ENCODE assay signal across 11 mouse cellular contexts in the genomic region with DNA sequence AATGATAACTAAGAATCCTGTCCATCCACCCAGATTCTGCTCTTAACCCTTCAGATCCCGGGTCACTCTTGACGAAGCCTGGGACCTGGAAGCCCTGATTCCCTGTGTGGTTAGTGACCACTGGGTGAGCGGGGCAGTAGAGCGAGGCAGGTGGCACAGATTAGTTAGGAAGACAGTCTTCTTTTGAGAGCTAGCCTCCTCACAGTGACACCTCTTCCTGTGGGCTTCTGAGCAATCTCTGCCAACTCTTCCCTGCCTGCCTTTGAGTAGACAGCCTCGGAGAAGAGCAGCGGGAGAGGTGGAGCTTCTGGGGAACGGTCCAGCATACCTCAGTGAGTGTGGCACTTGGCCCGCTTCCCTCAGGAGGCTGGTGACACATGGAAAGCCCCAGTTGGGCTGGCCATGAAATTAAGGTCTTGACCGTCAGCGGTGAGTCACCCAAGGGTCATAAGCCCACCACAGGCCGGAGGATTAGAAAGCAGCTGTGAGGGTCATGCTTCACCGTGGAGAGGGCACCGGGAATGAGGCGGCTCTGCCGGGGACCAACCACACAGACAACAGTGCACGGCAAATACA. TPM values are rescaled to one million over a fixed set of nuclear protein-coding genes. Genes with fewer than 3 reads are reported as not detected.
DNase-seq lines count a peak whose midpoint lies in the region; ATAC-seq and TF ChIP-seq lines count a peak whose summit lies in the region.
"Had no signal": no experiment of that assay in that cellular context is flagged by ENCODE, and none has a peak within 500 bp of the region (broad histone marks: within the 10 kb centered on the region; RNA-seq: fewer than 3 reads in every experiment).

No protein-coding gene starts in this region.

- WGBS in hindbrain, embryonic 14.5 days, result 81% methylated on average over 16 of the region's 16 CpGs
- WGBS in hindbrain, embryonic 11.5 days, result 64% methylated on average over 16 of the region's 16 CpGs
- WGBS in hindbrain, postnatal 0 days, result 66% methylated on average over 16 of the region's 16 CpGs
- 84% methylated on average over 16 of the region's 16 CpGs for WGBS in midbrain, embryonic 13.5 days
- WGBS in midbrain, embryonic 10.5 days, result 80% methylated on average over 16 of the region's 16 CpGs

- H3K79me3 ChIP-seq in C2C12 (ENCODE audit: low read depth), result peaks cover 37% of the 10 kb centered on the region

- no peak overlapping the region for H3K4me3 ChIP-seq in hindbrain, embryonic 14.5 days (replicated peaks; ENCODE audit: low read length)
- no peak overlapping the region for H3K4me3 ChIP-seq in hindbrain, embryonic 11.5 days (ENCODE audit: low read depth, low read length)
- H3K4me3 ChIP-seq in C2C12 (ENCODE audit: insufficient read depth, poor library complexity, severe bottlenecking), result peak overlapping the region; percentile 55
- H3K4me3 ChIP-seq in hindbrain, postnatal 0 days (ENCODE audit: low read length), result no peak overlapping the region
- H3K4me3 ChIP-seq in midbrain, embryonic 13.5 days (replicated peaks), result no peak overlapping the region
- no peak overlapping the region for H3K4me3 ChIP-seq in midbrain, embryonic 10.5 days
- H3K4me3 ChIP-seq: liver, embryonic 13.5 days had no signal

- no peaks in the 10 kb centered on the region for H3K27me3 ChIP-seq in hindbrain, embryonic 14.5 days (ENCODE audit: control insufficient read depth, insufficient read depth, low read length)
- no peaks in the 10 kb centered on the region for H3K27me3 ChIP-seq in hindbrain, embryonic 11.5 days (ENCODE audit: control insufficient read depth, insufficient read depth, low read length)
- H3K27me3 ChIP-seq in C2C12 (ENCODE audit: control insufficient read depth, insufficient read depth, insufficient read length), result no peaks in the 10 kb centered on the region
- H3K27me3 ChIP-seq in hindbrain, postnatal 0 days (ENCODE audit: insufficient read depth, low read length), result no peaks in the 10 kb centered on the region
- no peaks in the 10 kb centered on the region for H3K27me3 ChIP-seq in midbrain, embryonic 13.5 days
- no peaks in the 10 kb centered on the region for H3K27me3 ChIP-seq in midbrain, embryonic 10.5 days (ENCODE audit: low read depth, poor library complexity, severe bottlenecking)
- H3K27me3 ChIP-seq: liver, embryonic 13.5 days had no signal

- no peak for TF ChIP-seq CTCF in C2C12 (IDR thresholded peaks at IDR 0.05; ENCODE audit: control insufficient read depth, insufficient read depth, insufficient read length)
- TF ChIP-seq CTCF in hindbrain, postnatal 0 days (IDR thresholded peaks at IDR 0.05; ENCODE audit: low read depth), result no peak

- H3K4me1 ChIP-seq in hindbrain, embryonic 14.5 days (replicated peaks; ENCODE audit: control insufficient read depth, insufficient read depth, low read length), result no peaks in the 10 kb centered on the region
- H3K4me1 ChIP-seq in hindbrain, embryonic 11.5 days (replicated peaks; ENCODE audit: control insufficient read depth, insufficient read depth, low read length), result no peaks in the 10 kb centered on the region
- H3K4me1 ChIP-seq in hindbrain, postnatal 0 days (ENCODE audit: insufficient read depth, low read length), result no peaks in the 10 kb centered on the region; the same call in 1 of the 2 replicates
- no peaks in the 10 kb centered on the region for H3K4me1 ChIP-seq in midbrain, embryonic 13.5 days (replicated peaks)
- H3K4me1 ChIP-seq in midbrain, embryonic 10.5 days, result no peaks in the 10 kb centered on the region; the same call in 1 of the 2 replicates
- H3K4me1 ChIP-seq: liver, embryonic 13.5 days had no signal

- no peaks in the 10 kb centered on the region for H3K36me3 ChIP-seq in hindbrain, embryonic 14.5 days (replicated peaks; ENCODE audit: control insufficient read depth, insufficient read depth)
- H3K36me3 ChIP-seq in hindbrain, embryonic 11.5 days (ENCODE audit: control insufficient read depth, insufficient read depth, low read length), result no peaks in the 10 kb centered on the region
- no peaks in the 10 kb centered on the region for H3K36me3 ChIP-seq in C2C12 (ENCODE audit: control insufficient read depth, insufficient read depth)
- no peaks in the 10 kb centered on the region for H3K36me3 ChIP-seq in hindbrain, postnatal 0 days (ENCODE audit: insufficient read depth, low read length)
- no peaks in the 10 kb centered on the region for H3K36me3 ChIP-seq in midbrain, embryonic 13.5 days
- no peaks in the 10 kb centered on the region for H3K36me3 ChIP-seq in midbrain, embryonic 10.5 days
- H3K36me3 ChIP-seq: liver, embryonic 13.5 days had no signal

- H3ac ChIP-seq in C2C12 (ENCODE audit: control insufficient read depth, insufficient read length, low read depth), result peak overlapping the region; percentile 6

- H3K9ac ChIP-seq in hindbrain, embryonic 14.5 days, result no peak overlapping the region
- no peak overlapping the region for H3K9ac ChIP-seq in hindbrain, embryonic 11.5 days (ENCODE audit: low read depth, low read length)
- no peak overlapping the region for H3K9ac ChIP-seq in hindbrain, postnatal 0 days (replicated peaks; ENCODE audit: low read length)
- no peak overlapping the region for H3K9ac ChIP-seq in midbrain, embryonic 13.5 days (replicated peaks)
- H3K9ac ChIP-seq: liver, embryonic 13.5 days had no signal

- H3K9me3 ChIP-seq in hindbrain, embryonic 14.5 days (ENCODE audit: control insufficient read depth, low read length), result no peaks in the 10 kb centered on the region
- H3K9me3 ChIP-seq in hindbrain, embryonic 11.5 days (ENCODE audit: control insufficient read depth, low read length), result no peaks in the 10 kb centered on the region
- no peaks in the 10 kb centered on the region for H3K9me3 ChIP-seq in hindbrain, postnatal 0 days (ENCODE audit: low read length)
- H3K9me3 ChIP-seq in midbrain, embryonic 13.5 days, result no peaks in the 10 kb centered on the region
- H3K9me3 ChIP-seq in midbrain, embryonic 10.5 days (replicated peaks), result no peaks in the 10 kb centered on the region
- H3K9me3 ChIP-seq: liver, embryonic 13.5 days had no signal

- H3K79me2 ChIP-seq in C2C12 (ENCODE audit: control insufficient read depth, insufficient read depth), result peaks cover 38% of the 10 kb centered on the region

- no peak for DNase-seq in hindbrain, embryonic 14.5 days (ENCODE audit: low spot score)
- no peak for DNase-seq in hindbrain, embryonic 11.5 days (ENCODE audit: low spot score)
- DNase-seq in cerebellum, adult 11 months, result peak; percentile 50
- peak; percentile 10 for DNase-seq in hindbrain, postnatal 0 days (ENCODE audit: low spot score)
- no peak for DNase-seq in midbrain, embryonic 10.5 days (ENCODE audit: low spot score)
- DNase-seq: liver, embryonic 13.5 days; thymus, postnatal 4 days had no signal

- ATAC-seq in hindbrain, embryonic 14.5 days (ENCODE audit: low FRiP score), result 0 out of 2 replicates have a peak, but pooled peaks have one; percentile 14
- no peak for ATAC-seq in hindbrain, embryonic 11.5 days (ENCODE audit: low FRiP score)
- no peak for ATAC-seq in hindbrain, postnatal 0 days
- ATAC-seq in midbrain, embryonic 13.5 days, result no peak
- no peak for ATAC-seq in erythroblast, adult 5-6 weeks (replicated peaks; ENCODE audit: low FRiP score, poor library complexity, severe bottlenecking)

- no peak overlapping the region for H3K27ac ChIP-seq in hindbrain, embryonic 14.5 days
- H3K27ac ChIP-seq in hindbrain, embryonic 11.5 days (ENCODE audit: low read depth, low read length), result no peak overlapping the region
- no peak overlapping the region for H3K27ac ChIP-seq in hindbrain, postnatal 0 days
- H3K27ac ChIP-seq in midbrain, embryonic 13.5 days, result no peak overlapping the region
- H3K27ac ChIP-seq in midbrain, embryonic 10.5 days (replicated peaks), result no peak overlapping the region; the same call in 1 of the 2 replicates
- H3K27ac ChIP-seq: liver, embryonic 13.5 days had no signal

- H3K4me2 ChIP-seq in hindbrain, embryonic 14.5 days (replicated peaks), result no peak overlapping the region
- H3K4me2 ChIP-seq in hindbrain, embryonic 11.5 days (replicated peaks; ENCODE audit: low read depth, low read length), result no peak overlapping the region; the same call in 1 of the 2 replicates
- H3K4me2 ChIP-seq in hindbrain, postnatal 0 days (ENCODE audit: low read depth, low read length), result peak overlapping the region; percentile 27
- H3K4me2 ChIP-seq in midbrain, embryonic 13.5 days (replicated peaks), result no peak overlapping the region
- H3K4me2 ChIP-seq: liver, embryonic 13.5 days had no signal

TF ChIP-seq in C2C12, 6 proteins besides CTCF, POLR2A, EP300 and RAD21:
- peak; percentile 76 for TF ChIP-seq MYOD1 (IDR thresholded peaks at IDR 0.05; ENCODE audit: control insufficient read depth, insufficient read length, low read depth)
- peak; percentile 91 for TF ChIP-seq FOSL1 (IDR thresholded peaks at IDR 0.05; ENCODE audit: insufficient read depth, low read length, poor library complexity, severe bottlenecking)
- no peak for TF ChIP-seq CEBPB (IDR thresholded peaks at IDR 0.05; ENCODE audit: low read depth)
- TF ChIP-seq MAX (IDR thresholded peaks at IDR 0.05), result peak; percentile 34

RNA-seq across cellular contexts. Expression of a gene that starts 1.2 kb away (rescaled TPM):
- polyA plus RNA-seq in hindbrain, embryonic 14.5 days (2014; fragmentation: Nextera tagmentation; extraction: Ambion mirVana), result 8.8 and 9.0 TPM in 2 replicates
- polyA plus RNA-seq in hindbrain, embryonic 11.5 days (2014; fragmentation: Nextera tagmentation; extraction: Ambion mirVana), result 31.2 and 32.0 TPM in 2 replicates
- 13.7 TPM for polyA plus RNA-seq in C2C12 (2012; fragmentation: generic; extraction: Trizol)
- 5.4 and 8.5 TPM in 2 replicates for total RNA-seq in hindbrain, postnatal 0 days (2014; rRNA removed)
- polyA plus RNA-seq in hindbrain, postnatal 0 days (2015; fragmentation: Nextera tagmentation; extraction: Ambion mirVana), result 9.6 and 9.9 TPM in 2 replicates
- polyA plus RNA-seq in midbrain, embryonic 13.5 days (2015; fragmentation: Nextera tagmentation; extraction: Ambion mirVana), result 7.4 and 8.4 TPM in 2 replicates
- polyA plus RNA-seq in midbrain, embryonic 10.5 days (2016; fragmentation: Nextera tagmentation; extraction: Ambion mirVana), result 22.8 and 23.0 TPM in 2 replicates
- not detected in 2 replicates for total RNA-seq in erythroblast, adult 5-6 weeks (2015; ENCODE audit: low replicate concordance)
- 0.60 TPM in 1 of 2 replicates, not detected in the other for total RNA-seq in erythroblast, adult 5-6 weeks (2017; ENCODE audit: low replicate concordance)
- total RNA-seq: MEL had no signal

Comparison
In these comparisons a context has a peak if more than half of its experiments do, and no peak if none do; other contexts are left out.
1. DNase-seq: peak in cerebellum, adult 11 months (single experiment) and hindbrain, postnatal 0 days (single experiment); none in hindbrain, embryonic 14.5 days (single experiment), hindbrain, embryonic 11.5 days (single experiment) and midbrain, embryonic 10.5 days (single experiment).